Mouse (Mus musculus) limb, embryonic 14.5 days (tissue): ENCODE data around the gene Ptprn2. TPM values are rescaled to one million over a fixed set of nuclear protein-coding genes. Genes with fewer than 3 reads are reported as not detected.
"Not testable (repeated sequence)": the region's sequence is repeated elsewhere in the genome, so short reads cannot be mapped to it uniquely, and the experiment has no call there.

ENCODE experiments used
- ATAC-seq: fragments of 200-750 bp; cut with Nextera tagmentation; 2 replicates; pipeline ENCODE4 v1.8.0; 2017; ENCODE audit warnings: low read depth, moderate number of reproducible peaks, moderate TSS enrichment; ENCODE audit not compliant: low FRiP score
- DNase-seq: peaks from one replicate; pipeline ENCODE4 v3.0.0-alpha.2; 2015; ENCODE audit warnings: low spot score
- H3K27ac ChIP-seq: fragments of 300-500 bp; sonication (generic); replicated peaks from 2 replicates; pipeline ENCODE4 v1.5.1; 2014; ENCODE audit warnings: low read depth, mild to moderate bottlenecking, low read length, moderate library complexity, mixed read lengths
- H3K27me3 ChIP-seq: fragments of 300-500 bp; sonication (generic); 2 replicates; pipeline ENCODE4 v1.6.1; 2014; ENCODE audit warnings: low read length, mixed read lengths; ENCODE audit not compliant: control insufficient read depth, insufficient read depth
- H3K36me3 ChIP-seq: fragments of 300-500 bp; sonication (generic); 2 replicates; pipeline ENCODE4 v1.6.1; 2014; ENCODE audit warnings: mild to moderate bottlenecking, low read length, moderate library complexity, mixed read lengths; ENCODE audit not compliant: control insufficient read depth, insufficient read depth
- H3K4me1 ChIP-seq: fragments of 300-500 bp; sonication (generic); 2 replicates; pipeline ENCODE4 v1.6.1; 2014; ENCODE audit warnings: antibody characterized with exemption, low read length, mixed read lengths; ENCODE audit not compliant: control insufficient read depth, insufficient read depth
- H3K4me2 ChIP-seq: fragments of 300-500 bp; sonication (generic); replicated peaks from 2 replicates; pipeline ENCODE4 v1.6.1; 2014; ENCODE audit warnings: low read depth, mild to moderate bottlenecking, low read length, moderate library complexity; ENCODE audit not compliant: severe bottlenecking
- H3K4me3 ChIP-seq: fragments of 300-500 bp; sonication (generic); replicated peaks from 2 replicates; pipeline ENCODE4 v1.5.1; 2014; ENCODE audit warnings: low read length
- H3K9ac ChIP-seq: fragments of 300-500 bp; sonication (generic); 2 replicates; pipeline ENCODE4 v1.6.1; 2014; ENCODE audit warnings: mild to moderate bottlenecking, low read depth, low read length, moderate library complexity; ENCODE audit not compliant: severe bottlenecking
- H3K9me3 ChIP-seq: fragments of 300-500 bp; sonication (generic); 2 replicates; pipeline ENCODE4 v1.6.1; 2016; ENCODE audit warnings: low read length; ENCODE audit not compliant: control insufficient read depth
- POLR2A ChIP-seq: fragments of 200-500 bp; IDR thresholded peaks from 2 replicates; pipeline ENCODE4 v1.8.0; 2012; ENCODE audit warnings: inconsistent platforms, mild to moderate bottlenecking, moderate library complexity, borderline replicate concordance; ENCODE audit not compliant: insufficient read depth, insufficient read length; ENCODE audit errors: extremely low read depth
- WGBS: fragments of 180-500 bp; shearing (Covaris S2); extraction: QIAGEN DNeasy Blood & Tissue Kit; methylation state at CpG from one replicate; pipeline ENCODE4 v1.1.7; 2014; 5-methylcytosine and 5-hydroxymethylcytosine counted together
- polyA plus RNA-seq, 2 experiments: library from polyadenylated mRNA; depleted of rRNA in 1 of 2; stranded (reverse) in 1 of 2; unstranded in 1 of 2; fragments of >200 nt; fragmentation: Nextera tagmentation in 1 of 2; extraction: Ambion mirVana in 1 of 2; gene quantifications; 2 replicates each; pipeline versions ENCODE4 v1.2.1 to v1.2.3; 2012 to 2014

The Ptprn2 gene
- polyA plus RNA-seq, 2 experiments, result 0.08 to 0.65 TPM

DNA sequence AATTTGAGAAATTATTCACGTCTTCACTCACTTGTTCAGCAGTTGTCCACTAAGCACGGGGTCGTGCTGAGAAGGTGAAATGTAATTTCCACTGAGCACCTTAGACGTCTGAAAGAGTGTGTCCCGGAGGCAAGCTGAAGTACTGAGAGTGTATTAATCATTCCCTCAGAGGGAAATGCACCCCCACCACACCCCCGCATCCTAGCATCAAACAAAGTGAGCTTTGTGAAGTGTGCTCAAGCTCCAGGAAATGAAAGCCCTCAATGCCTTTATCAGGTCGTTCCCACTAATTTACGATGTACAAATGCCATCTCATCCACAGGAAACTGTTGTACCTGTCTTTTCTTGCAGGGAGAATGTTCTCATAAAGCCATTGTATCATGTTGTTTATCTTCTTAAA is 78.9 kb downstream of the Ptprn2 start:
- DNase-seq, result no peak

DNA sequence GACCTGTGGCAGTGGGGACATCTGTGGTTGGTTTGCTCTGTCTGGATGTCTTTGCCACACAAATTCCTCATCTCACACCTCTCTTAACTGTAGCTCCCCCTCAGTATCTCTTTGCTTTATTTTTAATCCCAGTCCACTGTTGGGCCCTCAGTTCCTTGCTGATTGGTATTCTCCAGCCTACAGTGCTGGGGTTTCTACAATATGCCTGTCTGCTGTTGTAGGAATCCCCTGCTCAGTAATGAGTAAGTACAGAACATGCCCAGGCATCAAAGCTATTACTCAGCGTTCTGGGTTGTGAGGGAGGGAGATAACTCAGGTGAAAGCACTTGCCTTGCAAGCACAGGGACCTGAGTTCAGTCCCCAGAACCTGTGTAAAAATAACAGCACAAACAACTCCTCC is 81.2 kb downstream of the Ptprn2 start:
- Histone ChIP-seq H3K27ac (no peak overlapping the region), H3K9ac (no peak overlapping the region), H3K36me3 (no peaks in the 10 kb centered on the region), H3K4me1 (no peaks in the 10 kb centered on the region), H3K27me3 (no peaks in the 10 kb centered on the region), H3K4me2 (no peak overlapping the region), H3K9me3 (no peaks in the 10 kb centered on the region), H3K4me3 (no peak overlapping the region)
- DNase-seq (no peak), ATAC-seq (no peak)
- 50% methylated on average over 1 of the region's 1 CpGs for WGBS
- TF ChIP-seq POLR2A, result no peak

More for the DNA sequence above, 78.9 kb downstream of the Ptprn2 start:
- 47% methylated on average over 8 of the region's 8 CpGs for WGBS
- no peak for ATAC-seq
- no peak overlapping the region for H3K27ac ChIP-seq
- no peak overlapping the region for H3K9ac ChIP-seq
- H3K9me3 ChIP-seq, result no peaks in the 10 kb centered on the region
- TF ChIP-seq POLR2A, result no peak
- no peak overlapping the region for H3K4me2 ChIP-seq
- no peaks in the 10 kb centered on the region for H3K27me3 ChIP-seq
- no peaks in the 10 kb centered on the region for H3K36me3 ChIP-seq
- H3K4me1 ChIP-seq, result no peaks in the 10 kb centered on the region
- H3K4me3 ChIP-seq, result no peak overlapping the region

- no peak for ATAC-seq
- Histone ChIP-seq H3K4me1 (no peaks in the 10 kb centered on the region), H3K9ac (no peak overlapping the region), H3K9me3 (no peaks in the 10 kb centered on the region), H3K36me3 (no peaks in the 10 kb centered on the region), H3K4me3 (no peak overlapping the region), H3K27ac (no peak overlapping the region), H3K4me2 (no peak overlapping the region), H3K27me3 (no peaks in the 10 kb centered on the region)
- no peak for TF ChIP-seq POLR2A
- DNase-seq, result no peak
- WGBS, result 79% methylated on average over 2 of the region's 2 CpGs
These were observed 81.7 kb downstream of the Ptprn2 start for GRCm38 (mm10) chr12:116567170-116567569.

- Histone ChIP-seq H3K4me2 (no peak overlapping the region), H3K4me1 (no peaks in the 10 kb centered on the region), H3K9me3 (no peaks in the 10 kb centered on the region), H3K4me3 (no peak overlapping the region), H3K9ac (no peak overlapping the region), H3K27me3 (no peaks in the 10 kb centered on the region), H3K36me3 (no peaks in the 10 kb centered on the region), H3K27ac (no peak overlapping the region)
- ATAC-seq, result no peak
- DNase-seq, result no peak
- no peak for TF ChIP-seq POLR2A
- 68% methylated on average over 1 of the region's 1 CpGs for WGBS
These were observed 84.0 kb downstream of the Ptprn2 start for GRCm38 (mm10) chr12:116569568-116569967.

DNA sequence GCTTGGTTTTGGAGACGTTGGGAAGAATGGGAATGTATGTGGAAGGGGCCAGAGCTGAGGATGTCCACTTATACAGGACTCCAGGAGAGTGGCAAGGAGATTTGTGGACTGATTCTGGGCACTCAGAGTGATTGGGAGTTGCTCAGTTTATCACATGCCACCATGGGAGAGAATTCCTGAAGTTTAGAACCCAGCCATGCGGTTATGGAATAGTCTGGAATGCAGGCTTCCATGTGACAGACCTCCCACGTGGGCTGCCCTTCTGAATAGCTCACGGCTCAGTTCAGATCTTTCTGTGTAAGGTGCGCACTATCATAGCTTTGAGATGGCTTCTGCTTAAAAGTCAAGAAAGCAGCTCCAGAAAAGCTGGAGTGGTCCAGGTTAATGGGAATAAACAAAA is 88.6 kb downstream of the Ptprn2 start:
- Histone ChIP-seq H3K9ac (no peak overlapping the region), H3K27me3 (no peaks in the 10 kb centered on the region), H3K36me3 (no peaks in the 10 kb centered on the region), H3K4me1 (no peaks in the 10 kb centered on the region), H3K9me3 (no peaks in the 10 kb centered on the region), H3K4me2 (no peak overlapping the region), H3K4me3 (no peak overlapping the region), H3K27ac (no peak overlapping the region)
- no peak for DNase-seq
- TF ChIP-seq POLR2A, result no peak
- no peak for ATAC-seq
- WGBS, result 71% methylated on average over 5 of the region's 5 CpGs

- no peak overlapping the region for H3K4me3 ChIP-seq
- H3K27me3 ChIP-seq, result no peaks in the 10 kb centered on the region
- H3K4me2 ChIP-seq, result no peak overlapping the region
- no peaks in the 10 kb centered on the region for H3K9me3 ChIP-seq
- H3K4me1 ChIP-seq, result no peaks in the 10 kb centered on the region
- H3K9ac ChIP-seq, result no peak overlapping the region
- ATAC-seq, result no peak
- no peaks in the 10 kb centered on the region for H3K36me3 ChIP-seq
- TF ChIP-seq POLR2A, result no peak
- no peak for DNase-seq
- H3K27ac ChIP-seq, result no peak overlapping the region
- WGBS, result 62% methylated on average over 5 of the region's 5 CpGs
These were observed 89.2 kb downstream of the Ptprn2 start for GRCm38 (mm10) chr12:116574720-116575119.

- H3K4me2 ChIP-seq, H3K27ac ChIP-seq, ATAC-seq, H3K27me3 ChIP-seq, H3K4me3 ChIP-seq, H3K36me3 ChIP-seq, H3K9ac ChIP-seq, H3K4me1 ChIP-seq, DNase-seq, H3K9me3 ChIP-seq: not testable (repeated sequence)
- WGBS, result 89% methylated on average over 1 of the region's 1 CpGs
These were observed 92.4 kb downstream of the Ptprn2 start for GRCm38 (mm10) chr12:116577917-116578316.
